Mouse (Mus musculus) thymus, postnatal 10 days (tissue): ENCODE results near the gene Defa2.
"Not testable (repeated sequence)": the region's sequence is repeated elsewhere in the genome, so short reads cannot be mapped to it uniquely, and the experiment has no call there.

Experiments
- DNase-seq, 2 experiments: peaks; one replicate each; pipeline ENCODE4 v3.0.0; 2021; ENCODE audit warnings: low spot score in 2 of 2

The Defa2 gene

DNA sequence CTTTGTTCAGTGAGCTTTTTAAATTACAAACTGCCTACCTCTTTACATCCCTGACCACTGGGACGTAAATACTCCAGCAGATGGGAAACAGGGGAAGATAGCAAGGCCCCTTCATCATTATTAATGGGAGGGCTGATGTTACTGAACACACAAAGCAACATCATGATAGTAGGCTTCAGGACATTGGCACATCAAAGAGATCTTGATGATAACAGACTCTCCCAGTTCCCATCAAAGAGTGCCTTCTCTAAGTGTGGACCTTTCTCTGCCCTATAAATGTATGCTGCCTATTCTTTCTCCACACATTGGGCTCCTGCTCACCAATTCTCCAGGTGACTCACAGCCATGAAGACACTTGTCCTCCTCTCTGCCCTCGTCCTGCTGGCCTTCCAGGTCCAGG, at the start of gene Defa2:
Gene Defa2 (plus strand): TSS at position 301 of the 400 bp plus-strand sequence.
- not testable (repeated sequence) for DNase-seq

DNA sequence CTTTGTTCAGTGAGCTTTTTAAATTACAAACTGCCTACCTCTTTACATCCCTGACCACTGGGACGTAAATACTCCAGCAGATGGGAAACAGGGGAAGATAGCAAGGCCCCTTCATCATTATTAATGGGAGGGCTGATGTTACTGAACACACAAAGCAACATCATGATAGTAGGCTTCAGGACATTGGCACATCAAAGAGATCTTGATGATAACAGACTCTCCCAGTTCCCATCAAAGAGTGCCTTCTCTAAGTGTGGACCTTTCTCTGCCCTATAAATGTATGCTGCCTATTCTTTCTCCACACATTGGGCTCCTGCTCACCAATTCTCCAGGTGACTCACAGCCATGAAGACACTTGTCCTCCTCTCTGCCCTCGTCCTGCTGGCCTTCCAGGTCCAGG, 13.2 kb downstream of the Defa2 start, which contains the start of gene Defa33:
Gene Defa33 (plus strand): TSS at position 301 of the 400 bp plus-strand sequence.
- DNase-seq: not testable (repeated sequence)

DNA sequence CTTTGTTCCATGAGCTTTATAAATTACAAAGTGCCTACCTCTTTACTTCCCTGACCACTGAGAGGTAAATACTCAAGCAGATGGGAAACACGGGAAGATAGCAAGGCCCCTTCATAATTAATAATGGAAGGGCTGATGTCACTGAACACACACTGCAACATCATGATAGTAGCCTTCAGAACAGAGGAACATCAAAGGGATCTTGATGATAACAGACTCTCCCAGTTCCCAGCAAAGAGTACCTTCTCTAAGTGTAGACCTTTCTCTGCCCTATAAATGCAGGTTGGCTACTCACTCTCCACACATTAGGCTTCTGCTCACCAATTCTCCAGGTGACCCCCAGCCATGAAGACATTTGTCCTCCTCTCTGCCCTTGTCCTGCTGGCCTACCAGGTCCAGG, 48.8 kb downstream of the Defa2 start, which contains the start of gene Defa36:
Gene Defa36 (plus strand): TSS at position 301 of the 400 bp plus-strand sequence.
- not testable (repeated sequence) for DNase-seq
